Mouse (Mus musculus): ENCODE results near the gene Ppp2r3c.
"Not testable (repeated sequence)": the region's sequence is repeated elsewhere in the genome, so short reads cannot be mapped to it uniquely, and the experiment has no call there.

Ppp2r3c gene

DNA sequence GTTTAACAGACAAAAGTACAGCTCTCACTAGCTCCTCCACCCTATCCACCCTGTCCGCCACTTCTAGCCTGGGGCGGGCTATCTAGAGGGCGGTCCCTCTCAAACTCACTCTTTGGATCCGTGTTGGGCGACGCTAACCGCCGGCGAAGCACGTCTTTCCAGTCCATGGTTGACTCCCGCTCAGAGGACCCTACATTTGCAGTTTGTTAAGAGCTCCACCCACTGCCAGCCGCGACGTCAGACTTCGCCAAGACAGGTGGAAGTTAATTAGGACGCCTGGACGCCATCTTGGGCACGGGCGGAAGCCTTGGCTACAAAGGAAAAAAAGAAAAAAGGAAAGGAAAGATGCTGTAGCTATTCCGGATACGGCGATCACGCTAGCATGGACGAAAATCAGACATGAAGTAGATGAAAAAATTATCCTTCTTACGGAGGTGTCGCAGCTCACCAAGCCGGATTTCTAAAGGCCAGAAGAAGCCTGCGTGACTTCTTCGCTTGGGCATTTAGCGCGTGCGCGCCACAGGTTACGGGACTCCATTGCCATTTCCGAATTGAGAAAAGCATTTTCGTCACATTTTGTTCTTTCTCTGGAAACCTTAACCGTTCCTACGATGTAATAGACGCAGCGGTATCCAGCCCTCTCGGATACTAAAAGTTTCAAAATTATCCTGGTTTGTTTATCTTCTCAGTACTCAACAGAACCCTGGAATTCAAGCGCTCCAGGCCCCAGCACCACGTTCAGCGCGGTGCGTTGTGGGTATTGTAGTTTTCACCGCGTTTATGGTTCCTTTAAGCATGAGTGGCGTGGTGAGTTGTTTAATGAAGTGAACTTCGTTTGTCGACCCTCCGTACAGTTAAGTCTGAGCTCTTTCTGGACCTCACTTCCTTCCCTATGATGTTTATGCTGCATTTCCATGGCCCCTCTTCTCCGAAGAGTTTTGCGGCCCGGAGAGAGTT, at the start of gene Ppp2r3c:
TSS of gene Ppp2r3c (minus strand) at position 514 of the 957 bp plus-strand sequence.
- DNase-seq (ENCODE audit: low spot score in 2 of 2), result peak; percentile 89 to 94

DNA sequence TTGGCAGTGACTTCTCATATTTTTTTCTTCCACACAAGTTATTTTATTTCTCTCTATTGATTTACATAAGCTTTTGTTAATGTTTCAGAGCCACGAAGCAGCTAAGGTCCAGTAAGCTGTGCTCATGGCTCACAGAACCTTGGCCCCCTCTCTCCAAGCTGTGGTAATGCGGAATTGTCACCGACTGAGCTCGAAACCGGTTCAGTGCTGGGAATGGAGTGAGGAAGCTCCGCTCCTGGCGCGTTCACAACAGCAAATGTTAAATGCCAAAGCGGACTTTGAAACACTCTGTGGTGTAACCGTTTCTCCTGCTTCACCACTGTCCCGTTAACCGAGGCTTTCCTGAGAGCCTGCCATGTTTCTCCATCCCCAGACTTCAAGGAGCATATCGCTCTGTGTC, 41.8 kb upstream of the Ppp2r3c start:
- no peak for DNase-seq (ENCODE audit: low spot score in 2 of 2)

DNA sequence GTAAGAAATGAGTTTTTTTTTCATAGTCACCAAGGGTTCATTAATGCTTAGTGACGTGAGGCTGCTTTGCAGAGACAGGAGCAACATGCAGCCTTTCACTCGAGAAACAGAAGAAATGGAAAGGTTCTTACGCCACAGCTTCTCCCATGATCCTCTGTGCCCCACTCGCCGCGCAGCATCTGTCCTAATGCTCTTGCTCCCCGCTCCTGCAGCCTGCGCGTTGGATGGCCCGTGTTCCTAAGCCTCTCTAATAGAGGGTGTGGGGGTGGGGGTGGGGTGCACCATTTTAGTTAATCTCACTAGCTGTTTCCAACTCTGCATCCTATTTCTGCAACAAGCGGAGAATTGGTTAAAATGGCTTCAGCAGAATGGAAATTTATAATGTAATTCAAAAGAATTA, 41.2 kb upstream of the Ppp2r3c start:
- no peak for DNase-seq (ENCODE audit: low spot score in 2 of 2)

DNA sequence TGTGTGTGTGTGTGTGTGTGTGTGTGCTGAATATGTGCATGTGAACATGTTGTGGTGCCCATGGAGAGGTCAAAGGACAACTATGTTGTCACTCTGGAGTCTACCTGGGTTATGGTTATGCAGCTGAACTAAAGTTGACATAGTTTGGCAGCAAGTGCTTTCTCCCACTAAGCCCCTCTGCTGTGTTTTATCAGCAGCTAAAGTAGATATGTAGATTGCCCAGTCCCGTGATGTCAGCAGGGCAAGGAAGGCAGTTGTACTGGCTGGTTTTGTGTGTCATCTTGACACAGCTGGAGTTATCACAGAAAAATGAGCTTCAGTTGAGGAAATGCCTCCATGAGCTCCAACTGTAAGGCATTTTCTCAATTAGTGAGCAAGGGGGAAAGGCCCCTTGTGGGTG, 40.2 kb upstream of the Ppp2r3c start:
- not testable (repeated sequence) for DNase-seq (ENCODE audit: low spot score in 2 of 2)

DNA sequence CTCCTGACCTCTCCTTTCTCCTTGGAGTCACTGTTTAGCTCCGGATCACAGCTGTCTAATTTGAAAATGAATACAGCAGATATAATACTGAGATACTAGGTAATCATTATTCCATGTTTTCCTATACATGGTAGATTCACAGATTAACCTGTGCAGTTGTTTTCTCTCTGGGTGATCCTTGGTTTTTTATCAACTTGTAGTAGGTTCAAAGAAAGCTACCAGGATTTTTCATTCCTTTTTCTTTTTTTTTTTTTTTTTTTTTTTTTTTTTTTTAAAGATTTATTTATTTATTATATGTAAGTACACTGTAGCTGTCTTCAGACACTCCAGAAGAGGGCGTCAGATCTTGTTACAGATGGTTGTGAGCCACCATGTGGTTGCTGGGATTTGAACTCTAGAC, 35.7 kb upstream of the Ppp2r3c start:
- not testable (repeated sequence) for DNase-seq (ENCODE audit: low spot score in 2 of 2)

DNA sequence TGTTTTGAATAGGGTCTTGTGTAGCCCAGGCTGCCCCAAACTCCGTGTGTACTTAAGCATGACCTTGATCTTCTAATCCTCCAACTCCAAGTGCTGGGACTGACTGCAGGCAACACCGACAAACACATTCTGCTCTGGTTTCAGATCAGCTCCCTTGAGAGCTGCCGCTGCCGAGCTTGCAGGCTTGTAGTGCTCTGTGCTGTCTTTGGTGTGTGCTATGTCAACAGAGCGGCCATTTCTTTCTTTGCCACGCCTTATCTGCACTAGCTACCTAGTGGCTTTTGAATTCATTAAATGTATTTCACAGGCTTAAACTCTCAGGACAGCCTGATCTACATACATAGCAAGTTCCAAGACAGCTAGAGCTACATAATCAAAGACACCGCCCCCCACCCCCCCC, 30.9 kb upstream of the Ppp2r3c start:
- no peak for DNase-seq (ENCODE audit: low spot score in 2 of 2)

DNA sequence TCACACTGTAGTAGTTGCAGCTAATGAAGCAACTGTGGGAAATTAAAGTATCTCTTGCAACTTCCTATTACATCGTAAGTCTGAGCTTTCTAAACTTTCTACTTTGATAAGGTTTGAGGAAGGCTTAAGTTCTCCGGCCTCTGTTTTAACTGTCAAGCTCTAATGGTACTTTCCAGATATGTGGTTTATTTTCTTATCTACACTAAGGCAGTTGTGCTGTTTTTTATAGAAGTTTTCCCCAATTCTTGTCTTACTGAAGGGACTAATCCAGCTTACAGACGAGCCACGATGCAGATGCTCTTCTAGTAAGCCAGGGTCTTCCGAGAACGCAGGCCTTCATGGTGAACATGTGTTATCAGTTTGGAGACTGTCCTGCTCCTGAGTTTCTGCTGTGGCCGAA, 26.6 kb upstream of the Ppp2r3c start:
- no peak for DNase-seq (ENCODE audit: low spot score in 2 of 2)

DNA sequence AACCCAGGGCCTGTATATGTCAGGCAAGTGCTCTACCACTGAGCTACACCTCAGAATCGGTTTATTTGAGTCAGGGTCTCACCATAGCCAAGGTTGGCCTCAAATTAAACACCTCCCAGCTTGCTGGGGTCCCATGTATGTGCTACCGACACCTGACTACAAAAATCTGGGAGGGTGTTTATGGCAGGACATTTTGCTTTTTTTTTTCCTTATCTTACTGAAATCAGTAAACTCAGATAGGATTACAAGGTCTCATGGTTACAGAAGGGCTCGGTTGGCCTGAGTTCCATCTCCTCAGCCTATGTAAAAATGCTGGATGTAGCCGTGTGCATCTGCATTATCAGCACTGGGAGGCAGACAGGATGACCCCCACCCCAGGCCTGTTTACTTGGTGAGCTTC, 26.0 kb upstream of the Ppp2r3c start:
- no peak for DNase-seq (ENCODE audit: low spot score in 2 of 2)

DNA sequence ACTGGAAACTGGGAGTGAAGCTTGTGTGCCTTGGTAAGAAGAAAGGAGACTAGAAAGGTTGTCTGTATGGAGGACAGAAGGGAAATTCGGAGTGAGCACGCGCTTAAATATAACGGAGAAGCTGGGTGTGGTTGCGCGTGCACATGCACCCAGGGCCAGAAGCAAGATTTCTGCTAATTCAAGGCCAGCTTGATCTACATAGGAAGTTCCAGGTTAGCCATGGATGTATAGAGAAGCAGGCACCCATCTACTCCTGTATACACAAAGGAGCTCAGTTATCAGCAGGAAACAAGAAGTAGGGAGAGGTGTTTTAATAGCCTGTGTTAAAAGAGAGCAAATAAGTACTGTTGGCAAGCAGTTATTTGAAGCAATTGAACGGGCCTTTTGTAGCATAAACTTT, 22.9 kb upstream of the Ppp2r3c start:
- no peak for DNase-seq (ENCODE audit: low spot score in 2 of 2)

DNA sequence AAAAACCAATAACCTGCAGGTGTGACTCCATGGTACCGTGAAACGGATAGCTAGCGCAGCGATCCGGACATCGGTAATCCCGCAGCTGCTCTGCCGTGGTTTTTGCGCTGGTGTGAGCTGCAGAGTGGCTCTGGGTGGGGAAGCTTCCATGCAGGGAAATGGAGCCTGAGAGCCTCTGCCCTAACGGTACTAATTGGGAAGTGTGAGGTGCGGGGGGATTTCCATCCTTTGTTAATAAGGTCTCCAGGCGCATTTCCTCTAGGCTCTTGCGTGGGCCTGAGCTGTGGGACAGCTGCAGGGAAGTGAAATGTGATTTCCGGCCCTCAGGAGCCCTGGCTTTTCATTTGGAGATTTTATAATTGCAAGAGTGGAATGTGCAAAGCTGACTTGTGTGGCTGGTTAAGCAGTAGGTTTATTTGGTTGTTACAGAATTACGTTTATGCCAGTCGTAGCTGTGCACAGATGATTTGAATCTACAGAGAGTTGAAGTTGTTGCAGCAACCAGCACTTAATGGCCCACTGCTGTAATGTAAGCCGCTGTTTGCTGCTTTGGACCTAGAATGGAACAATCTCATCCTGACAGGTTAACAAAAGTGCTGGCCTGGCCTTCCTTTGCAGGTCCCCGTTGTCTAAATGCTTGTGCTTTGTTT, 19.0 kb upstream of the Ppp2r3c start:
- no peak for DNase-seq (ENCODE audit: low spot score in 2 of 2)

DNA sequence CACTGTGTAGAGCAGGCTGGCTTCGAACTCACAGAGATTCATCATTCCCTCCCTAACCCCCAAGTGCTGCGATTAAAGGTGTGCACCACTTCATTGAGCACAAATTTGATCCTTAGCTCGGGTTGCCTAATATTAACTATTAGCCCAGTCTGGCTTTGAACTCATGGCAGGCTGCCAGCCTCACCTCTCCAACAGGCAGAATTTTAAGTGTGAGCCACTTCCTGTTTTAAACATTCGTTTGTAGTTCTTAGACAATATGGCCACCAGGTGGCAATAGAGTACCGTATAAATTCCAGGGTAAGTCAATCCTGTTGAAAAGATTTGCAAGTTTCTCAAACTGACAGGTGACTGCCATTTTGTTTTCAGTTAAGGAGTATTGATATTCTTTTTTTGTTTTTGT, 12.4 kb upstream of the Ppp2r3c start:
- peak; percentile 77 to 87 for DNase-seq (ENCODE audit: low spot score in 2 of 2)

DNA sequence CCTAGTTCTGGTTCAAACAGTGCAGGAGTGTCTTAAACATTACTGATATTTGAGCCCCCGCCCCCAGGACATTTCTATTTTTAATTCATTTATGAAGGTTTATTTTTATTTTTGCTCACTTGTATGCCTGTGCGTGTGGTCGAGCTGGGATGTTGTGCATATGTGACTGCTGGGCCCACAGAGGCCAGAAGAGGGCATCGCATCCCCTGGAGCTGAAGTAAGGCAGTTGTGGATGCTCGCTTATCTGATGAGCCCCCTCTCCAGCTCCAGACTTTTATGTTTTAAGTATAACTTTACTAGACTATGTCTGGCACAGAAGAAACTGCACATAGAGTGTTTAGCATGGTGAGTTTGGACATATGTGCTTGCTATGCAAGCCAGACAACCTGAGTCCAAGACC, 11.1 kb upstream of the Ppp2r3c start:
- no peak for DNase-seq (ENCODE audit: low spot score in 2 of 2)

DNA sequence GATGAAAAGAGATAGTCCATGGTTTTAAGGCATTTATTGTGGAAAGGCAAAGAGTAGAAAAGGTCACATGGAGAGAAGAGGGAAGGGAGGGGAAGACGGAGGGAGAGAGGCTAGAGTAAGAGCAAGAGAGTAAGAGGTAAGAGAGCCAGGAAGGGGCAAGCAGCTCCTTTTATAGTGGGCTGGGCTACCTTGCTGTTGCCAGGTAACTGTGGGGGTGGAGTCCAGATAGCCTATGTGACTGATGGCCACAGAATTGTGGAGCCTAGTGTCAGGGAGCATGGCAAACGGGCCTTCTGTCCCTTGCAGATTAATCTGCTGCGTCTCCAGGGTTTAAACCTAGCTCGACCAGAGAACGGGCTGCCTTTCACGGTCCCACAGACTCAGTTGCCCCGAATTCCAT, 9.0 kb upstream of the Ppp2r3c start:
- DNase-seq (ENCODE audit: low spot score in 2 of 2), result no peak

DNA sequence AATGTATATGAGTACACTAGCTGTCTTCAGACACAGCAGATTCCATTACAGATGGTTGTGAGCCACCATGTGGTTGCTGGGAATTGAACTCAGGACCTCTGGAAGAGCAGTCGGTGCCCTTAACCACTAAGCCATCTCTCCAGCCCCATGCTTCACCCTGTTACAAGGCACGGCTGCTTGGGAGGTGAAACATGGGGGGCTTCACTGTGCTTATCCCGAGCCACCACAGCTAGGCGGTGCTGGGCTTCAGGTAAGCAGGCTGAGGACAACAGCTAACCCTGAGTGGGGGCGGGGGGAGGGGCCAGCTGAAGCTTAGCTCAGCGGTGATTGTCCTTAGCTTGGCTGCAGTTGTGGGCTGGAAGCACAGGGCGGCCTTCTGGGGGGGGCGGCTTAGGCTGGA, 6.7 kb upstream of the Ppp2r3c start:
- DNase-seq (ENCODE audit: low spot score in 2 of 2), result no peak

DNA sequence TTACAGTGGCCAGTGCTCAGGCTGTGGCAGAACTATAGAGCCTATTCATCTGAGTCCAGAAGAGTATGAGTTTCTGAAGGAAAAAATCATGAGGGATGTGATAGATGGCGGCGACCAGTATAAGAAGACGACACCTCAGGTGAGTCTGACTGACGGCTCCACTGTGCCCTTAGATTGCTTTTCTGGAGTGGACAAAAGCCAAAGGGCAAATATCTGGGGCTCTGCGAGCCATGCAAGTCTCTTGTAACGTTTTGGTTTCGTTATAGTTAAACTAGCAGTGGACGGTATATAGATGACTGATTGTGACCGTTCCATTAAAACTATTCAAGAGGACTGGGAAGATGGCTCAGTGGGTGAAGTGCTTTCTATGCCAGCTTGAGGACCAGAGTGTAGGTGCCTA, 5.9 kb upstream of the Ppp2r3c start:
- no peak for DNase-seq (ENCODE audit: low spot score in 2 of 2)

DNA sequence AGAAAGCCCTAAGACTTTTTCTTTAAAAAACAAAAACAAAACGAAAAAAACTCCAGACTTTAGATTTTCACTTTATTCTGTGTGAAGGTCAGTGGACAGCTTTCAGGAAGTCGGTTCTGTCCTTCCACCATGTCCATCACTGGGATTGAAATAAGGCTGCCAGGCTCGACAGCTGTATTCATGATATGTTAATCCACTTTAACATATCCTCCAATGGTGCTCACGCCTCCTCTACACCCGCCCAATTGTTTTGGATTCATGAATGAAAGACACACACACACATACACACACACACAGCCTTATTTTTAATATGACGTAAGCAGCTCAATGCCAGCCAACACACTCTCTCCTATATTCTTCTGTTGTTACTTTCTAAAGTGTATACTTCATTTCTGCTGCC, 4.8 kb upstream of the Ppp2r3c start:
- no peak for DNase-seq (ENCODE audit: low spot score in 2 of 2)

DNA sequence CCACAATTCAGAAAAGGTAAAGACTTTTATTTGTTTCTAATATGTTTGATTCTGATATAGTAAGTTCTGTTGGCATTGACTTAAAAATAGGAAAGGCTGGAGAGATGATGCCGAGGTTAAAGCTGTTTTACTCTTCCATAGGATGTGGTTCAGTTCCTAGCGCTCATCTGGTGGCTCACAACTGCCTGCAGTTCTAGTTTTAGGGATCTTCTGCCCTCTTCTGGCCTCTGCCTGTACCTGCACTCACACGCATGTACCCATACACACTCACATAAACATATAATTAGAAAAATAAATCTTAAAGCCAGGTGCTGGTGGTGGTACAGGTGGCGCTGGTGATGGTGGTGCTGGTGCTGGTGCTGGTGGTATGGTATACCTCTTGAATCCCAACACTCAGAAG, 3.6 kb upstream of the Ppp2r3c start:
- DNase-seq (ENCODE audit: low spot score in 2 of 2), result no peak

DNA sequence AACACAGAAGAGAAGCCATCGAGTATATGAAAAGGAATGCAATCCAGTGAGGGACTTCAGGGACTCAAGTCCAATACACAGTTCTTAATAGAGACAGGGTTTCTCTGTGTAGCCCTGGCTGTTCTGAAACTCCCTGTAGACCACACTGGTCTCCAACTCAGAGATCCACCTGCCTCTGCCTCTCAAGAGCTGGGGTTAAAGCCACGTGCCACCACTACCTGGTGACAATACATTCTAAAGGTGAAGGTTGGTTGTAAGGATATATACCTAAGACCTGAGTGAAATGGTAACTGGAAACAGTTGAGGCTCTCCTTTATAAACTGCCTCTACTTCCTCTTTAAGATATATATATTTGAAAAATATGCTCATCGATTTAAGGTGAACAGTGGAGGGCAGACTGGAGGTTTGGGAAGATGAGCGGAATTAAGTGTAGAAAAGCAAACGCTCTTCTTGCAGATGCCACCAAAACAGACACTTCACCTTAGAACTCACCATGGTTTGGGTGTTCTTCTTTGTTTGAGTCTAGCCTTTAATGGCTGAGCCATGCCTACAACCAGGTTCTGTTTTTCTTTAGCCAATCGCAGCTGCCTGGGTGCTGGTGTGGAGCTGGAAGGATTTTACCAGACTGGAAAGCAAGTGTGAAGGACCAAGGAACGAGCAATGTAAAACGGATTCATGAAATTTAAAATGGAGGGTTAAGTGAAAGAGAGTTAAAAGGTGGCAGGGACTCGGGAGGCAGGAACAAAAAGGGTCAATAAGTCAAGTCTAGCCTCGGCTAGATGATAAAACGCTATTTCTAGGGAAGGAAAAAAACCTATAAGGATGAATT, 1.1 kb downstream of the Ppp2r3c start:
- no peak for DNase-seq (ENCODE audit: low spot score in 2 of 2)

DNA sequence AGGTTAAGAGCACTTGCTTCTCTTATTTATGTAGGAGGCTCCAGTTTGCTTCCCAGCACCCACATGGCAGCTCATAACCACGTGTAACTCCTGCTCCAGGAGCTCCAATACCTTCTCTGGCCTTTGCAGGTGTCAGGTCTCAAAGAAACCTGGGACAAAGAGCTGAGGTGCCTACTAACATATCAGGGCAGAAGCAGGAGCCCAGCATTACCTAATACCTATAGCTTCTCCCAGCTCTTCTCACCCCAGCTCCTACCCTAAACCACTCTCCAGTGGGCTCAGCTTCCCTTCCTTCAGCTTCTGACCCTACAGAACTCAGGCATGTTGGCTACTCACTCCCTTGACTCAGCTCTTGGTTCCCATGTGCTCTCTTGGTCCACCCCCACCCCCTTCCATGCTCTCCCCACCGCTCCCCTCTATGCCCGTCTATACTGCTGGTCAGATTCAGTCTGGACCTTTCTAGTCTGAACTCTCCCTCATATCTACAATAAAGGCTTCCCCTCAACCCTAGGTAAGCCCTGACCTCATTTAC, 1.9 kb downstream of the Ppp2r3c start:
- DNase-seq (ENCODE audit: low spot score in 2 of 2), result no peak

DNA sequence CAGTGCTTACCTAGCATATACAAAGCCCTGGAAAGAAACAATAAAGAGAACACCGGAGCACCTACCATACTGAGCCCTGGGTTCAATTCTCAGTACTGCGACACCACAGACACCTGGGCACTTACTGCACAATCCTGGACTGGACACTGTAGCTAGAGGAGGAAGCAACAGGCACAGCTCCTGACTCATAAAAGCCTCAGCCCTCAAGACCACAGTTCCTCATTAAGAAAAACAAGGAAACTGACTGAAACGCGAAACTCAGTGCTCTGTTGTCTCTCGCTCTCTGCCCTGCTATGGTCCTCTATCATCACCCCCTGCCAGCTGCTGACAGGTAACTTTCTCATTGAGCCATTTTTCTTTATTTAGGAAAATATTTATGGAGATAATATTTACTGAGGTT, 3.5 kb downstream of the Ppp2r3c start, which contains the start of gene 1110008L16Rik:
TSS of gene 1110008L16Rik (plus strand) at position 242 of the 400 bp plus-strand sequence.
- DNase-seq (ENCODE audit: low spot score in 2 of 2), result no peak

DNA sequence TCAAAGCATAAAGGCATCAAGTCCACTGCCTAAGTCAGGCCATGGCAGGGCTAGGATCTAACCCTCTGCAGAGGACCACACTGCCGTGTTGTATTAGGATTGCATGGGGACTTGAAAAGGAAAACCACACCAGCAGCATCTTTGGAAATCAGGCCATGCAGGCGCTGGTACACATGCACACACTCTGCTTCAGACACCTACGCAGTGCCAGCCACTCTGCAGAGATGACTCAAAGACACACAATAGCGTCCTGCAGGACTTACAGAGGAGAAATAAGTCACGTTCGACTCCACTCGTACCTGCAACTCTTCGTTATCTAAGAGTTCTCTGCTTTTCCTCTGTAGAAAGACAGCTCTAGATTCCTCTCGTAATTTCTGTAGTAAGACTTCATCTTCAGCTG, 4.7 kb downstream of the Ppp2r3c start:
- no peak for DNase-seq (ENCODE audit: low spot score in 2 of 2)

DNA sequence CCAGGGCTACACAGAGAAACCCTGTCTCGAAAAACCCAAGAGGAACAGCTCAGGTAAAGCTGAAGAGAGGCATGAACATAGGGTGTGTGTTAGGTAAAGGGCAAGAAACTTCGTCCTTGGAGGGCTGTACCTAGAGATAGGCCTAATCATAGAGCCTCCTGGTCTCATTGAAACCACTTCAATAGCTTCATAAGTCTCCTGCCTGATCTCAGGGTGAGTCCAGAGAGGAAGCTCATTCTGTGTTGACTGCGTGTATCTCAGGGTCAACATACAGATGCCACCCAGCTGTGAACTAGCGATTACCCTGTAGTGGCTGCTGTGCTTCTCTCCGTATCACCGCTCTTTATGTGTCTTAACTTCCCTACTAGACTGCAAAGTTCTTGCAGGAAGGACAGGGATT, 25.2 kb downstream of the Ppp2r3c start:
- not testable (repeated sequence) for DNase-seq (ENCODE audit: low spot score in 2 of 2)

All from spleen, postnatal 36 days (tissue).